Mouse (Mus musculus) cerebellum, adult 2 months (tissue): ENCODE measurements around the gene Phxr2.

ENCODE experiments used
- CTCF ChIP-seq: fragments of 200-500 bp; IDR thresholded peaks from 2 replicates; pipeline ENCODE4 v1.5.1; 2011; ENCODE audit warnings: low read depth, mild to moderate bottlenecking, control low read depth, low read length, moderate library complexity, borderline replicate concordance; ENCODE audit not compliant: insufficient read depth
- POLR2A ChIP-seq: fragments of 200-500 bp; IDR thresholded peaks from 2 replicates; pipeline ENCODE4 v1.6.1; 2011; ENCODE audit warnings: low read length, control low read depth, borderline replicate concordance; ENCODE audit not compliant: insufficient read depth

GRCm38 (mm10) chr10:99114295-99114694 is 11.8 kb downstream of the Phxr2 start:
- TF ChIP-seq CTCF = no peak
- no peak for TF ChIP-seq POLR2A
